Mouse (Mus musculus) effector memory CD4-positive, alpha-beta T cell, adult 5 months (primary cell): ENCODE measurements around the gene Zfp758. TPM values are rescaled to one million over a fixed set of nuclear protein-coding genes. Genes with fewer than 3 reads are reported as not detected.

Experiments used
- polyA plus RNA-seq: library from polyadenylated mRNA; unstranded; fragments of 100-300 nt; shearing (Covaris generic); gene quantifications from one replicate; pipeline ENCODE4 v1.2.1, GENCODE M21; 2017

The Zfp758 gene
- 15.4 TPM for polyA plus RNA-seq

DNA sequence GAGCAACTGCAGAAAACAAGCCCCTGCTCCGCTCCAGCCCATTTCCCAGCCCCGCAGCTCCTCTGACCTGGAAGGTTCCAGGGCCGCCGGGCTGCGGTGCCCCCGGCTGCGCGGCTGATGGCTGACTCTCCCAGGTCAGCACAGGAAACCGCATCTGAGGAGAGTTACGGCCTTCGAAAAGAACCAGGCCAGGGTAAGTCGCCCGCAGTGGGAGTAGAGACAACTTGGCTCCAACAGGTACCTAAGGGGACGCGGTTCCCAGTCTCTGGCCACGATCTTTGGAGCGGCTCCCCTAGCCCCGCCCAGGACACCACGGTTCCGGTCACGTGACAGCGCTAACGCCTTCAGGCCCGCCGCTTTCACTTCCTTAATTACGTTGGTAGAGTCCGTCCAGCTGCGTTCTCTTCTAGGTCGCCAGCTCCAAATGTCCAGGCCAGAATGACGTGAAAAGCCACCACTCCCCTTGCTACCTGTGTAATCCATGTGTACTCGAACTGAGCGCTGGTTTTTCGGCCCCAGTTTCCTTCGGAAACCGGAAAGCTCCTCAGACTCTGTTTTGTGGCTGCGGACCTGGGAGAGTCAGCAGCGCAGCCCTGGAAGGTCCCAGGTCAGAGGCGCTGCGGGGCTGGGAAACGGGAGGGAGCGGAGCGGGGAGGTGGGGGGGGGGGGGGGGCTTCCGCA is at the start of gene Zfp758, which contains the start of gene Zfp944:
Gene Zfp758, plus strand, starts transcription at position 353 of the 681 bp plus-strand sequence.
Gene Zfp944, minus strand, starts transcription at position 300 of the 681 bp plus-strand sequence.

DNA sequence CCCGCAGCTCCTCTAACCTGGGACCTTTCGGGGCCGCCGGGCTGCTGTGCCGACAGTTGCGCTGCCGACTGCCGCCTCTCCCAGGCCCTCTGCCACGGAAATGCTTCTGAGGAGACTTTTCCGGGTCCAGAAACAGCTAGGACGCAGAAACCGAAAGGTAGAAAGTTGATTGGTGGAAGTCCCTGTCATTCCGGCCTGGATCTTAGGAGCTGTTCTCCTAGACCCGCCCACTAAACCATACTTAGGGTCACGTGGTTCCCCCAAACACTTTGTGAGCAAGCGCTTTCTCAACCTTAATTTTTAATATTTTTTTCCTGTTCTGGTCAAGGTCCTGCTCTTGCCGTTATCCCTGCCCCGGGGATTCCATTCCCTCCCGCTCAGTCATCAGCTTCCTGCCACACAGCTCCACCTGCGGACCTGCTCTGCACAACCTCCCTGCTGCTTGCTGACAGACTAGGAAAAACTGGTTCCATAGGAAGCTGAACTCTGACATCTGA is 46.5 kb upstream of the Zfp758 start, which contains the start of gene CT030661.1:
Gene CT030661.1, minus strand, starts transcription at position 108 of the 497 bp plus-strand sequence.

DNA sequence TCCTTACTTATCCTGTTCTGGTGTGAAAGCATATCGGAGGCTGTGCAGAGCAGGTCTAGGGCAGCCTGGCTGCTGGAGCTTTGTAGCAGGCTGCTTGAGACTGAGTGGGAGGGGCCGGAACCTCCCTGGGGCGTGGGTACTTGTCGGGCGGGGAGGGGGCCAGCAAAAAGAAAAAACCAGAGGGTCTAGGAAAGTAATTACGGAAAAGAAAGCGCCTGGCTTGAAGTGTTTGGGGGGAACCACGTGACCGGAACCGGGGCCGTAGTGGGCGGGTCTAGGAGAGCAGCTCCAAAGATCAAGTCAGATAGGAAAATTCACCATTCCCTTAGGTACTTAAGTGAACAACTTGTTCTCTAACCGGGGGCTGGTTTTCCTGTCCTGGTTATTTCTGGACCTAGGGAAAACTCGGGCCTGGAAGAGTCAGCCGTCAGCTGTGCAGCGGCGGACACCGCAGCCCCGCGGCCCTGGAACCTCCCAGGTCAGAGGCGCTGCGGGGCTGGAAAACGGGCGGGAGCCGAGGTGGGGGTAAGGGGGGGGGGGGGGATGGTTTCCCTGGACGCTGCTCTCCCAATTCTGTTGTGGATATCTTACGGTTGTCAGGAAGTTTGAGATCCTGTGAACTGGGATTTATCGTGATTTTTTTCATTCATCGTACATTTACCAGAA is 62.8 kb downstream of the Zfp758 start, which contains the start of gene Zfp946:
Gene Zfp946, plus strand, starts transcription at position 271 of the 666 bp plus-strand sequence.

Other genes with a start within 250 kb of the Zfp758 start
- 0.80 TPM for gene Zfp947, start 195.3 kb upstream of the Zfp758 start, polyA plus RNA-seq
- 2.9 TPM for gene Zfp994, start 135.8 kb upstream of the Zfp758 start, polyA plus RNA-seq
- 12.6 TPM for gene CT030661.1, start 46.6 kb upstream of the Zfp758 start, polyA plus RNA-seq
- 7.2 TPM for gene Zfp944, start 53 bp upstream of the Zfp758 start, polyA plus RNA-seq
- 4.2 TPM for gene Zfp946, start 62.8 kb downstream of the Zfp758 start, polyA plus RNA-seq
- gene Vmn2r111, start 212.0 kb downstream of the Zfp758 start, polyA plus RNA-seq = not detected
- 0.05 TPM for gene Vmn2r112, start 239.5 kb downstream of the Zfp758 start, polyA plus RNA-seq